Mouse (Mus musculus): Measurements from ENCODE around the gene Bcl2l1. TPM values are rescaled to one million over a fixed set of nuclear protein-coding genes. Genes with fewer than 3 reads are reported as not detected.

Bcl2l1 gene
- total RNA-seq, 1 experiment from 2014 or later = 21.7 TPM

Other genes starting within 250 kb of the Bcl2l1 start
- not detected in 3 replicates for gene Defb45, start 232.3 kb downstream of the Bcl2l1 start, total RNA-seq (2017)
- gene Defb36, start 227.4 kb downstream of the Bcl2l1 start, total RNA-seq (2017) = not detected in 3 replicates
- gene Defb25, start 208.7 kb downstream of the Bcl2l1 start, total RNA-seq (2017) = not detected in 3 replicates
- 0.68 to 0.75 TPM in 2 of 3 replicates, not detected in the other for gene Rem1, start 204.8 kb downstream of the Bcl2l1 start, total RNA-seq (2017)
- 74.4 to 107 TPM (median 101 TPM) in 3 replicates for gene H13, start 162.3 kb downstream of the Bcl2l1 start, total RNA-seq (2017)
- 10.0 to 12.9 TPM (median 10.6 TPM) in 3 replicates for gene Mcts2, start 144.7 kb downstream of the Bcl2l1 start, total RNA-seq (2017)
- 3.7 to 18.6 TPM (median 15.7 TPM) in 3 replicates for gene Id1, start 95.5 kb downstream of the Bcl2l1 start, total RNA-seq (2017)
- gene Cox4i2, start 77.6 kb downstream of the Bcl2l1 start, total RNA-seq (2017) = not detected in 3 replicates
- gene Tpx2, start 16.2 kb upstream of the Bcl2l1 start, total RNA-seq (2017) = 1.1 to 2.7 TPM (median 1.6 TPM) in 3 replicates
- gene Mylk2, start 79.6 kb upstream of the Bcl2l1 start, total RNA-seq (2017) = not detected in 3 replicates
- gene Foxs1, start 101.5 kb upstream of the Bcl2l1 start, total RNA-seq (2017) = not detected in 3 replicates
- not detected in 3 replicates for gene Dusp15, start 120.0 kb upstream of the Bcl2l1 start, total RNA-seq (2017)
- gene Ttll9, start 130.8 kb upstream of the Bcl2l1 start, total RNA-seq (2017) = not detected in 3 replicates
- gene Pdrg1, start 183.7 kb upstream of the Bcl2l1 start, total RNA-seq (2017) = 38.7 to 88.5 TPM (median 51.6 TPM) in 3 replicates
- not detected in 3 replicates for gene Xkr7, start 200.1 kb upstream of the Bcl2l1 start, total RNA-seq (2017)
- gene Ccm2l, start 234.2 kb upstream of the Bcl2l1 start, total RNA-seq (2017) = not detected in 3 replicates